Mouse (Mus musculus) mammary gland, adult 2 months (tissue): Measurements from ENCODE around the gene Lrriq3. TPM values are rescaled to one million over a fixed set of nuclear protein-coding genes. Genes with fewer than 3 reads are reported as not detected.

Experiments used
- polyA plus RNA-seq: library from polyadenylated mRNA; depleted of rRNA; stranded (reverse); fragments of >200 nt; gene quantifications from 2 replicates; pipeline ENCODE4 v1.2.3, GENCODE M21; 2012; ENCODE audit warnings: low replicate concordance; rRNA removed

Lrriq3 gene
- 0.29 and 0.55 TPM in 2 replicates for polyA plus RNA-seq

DNA sequence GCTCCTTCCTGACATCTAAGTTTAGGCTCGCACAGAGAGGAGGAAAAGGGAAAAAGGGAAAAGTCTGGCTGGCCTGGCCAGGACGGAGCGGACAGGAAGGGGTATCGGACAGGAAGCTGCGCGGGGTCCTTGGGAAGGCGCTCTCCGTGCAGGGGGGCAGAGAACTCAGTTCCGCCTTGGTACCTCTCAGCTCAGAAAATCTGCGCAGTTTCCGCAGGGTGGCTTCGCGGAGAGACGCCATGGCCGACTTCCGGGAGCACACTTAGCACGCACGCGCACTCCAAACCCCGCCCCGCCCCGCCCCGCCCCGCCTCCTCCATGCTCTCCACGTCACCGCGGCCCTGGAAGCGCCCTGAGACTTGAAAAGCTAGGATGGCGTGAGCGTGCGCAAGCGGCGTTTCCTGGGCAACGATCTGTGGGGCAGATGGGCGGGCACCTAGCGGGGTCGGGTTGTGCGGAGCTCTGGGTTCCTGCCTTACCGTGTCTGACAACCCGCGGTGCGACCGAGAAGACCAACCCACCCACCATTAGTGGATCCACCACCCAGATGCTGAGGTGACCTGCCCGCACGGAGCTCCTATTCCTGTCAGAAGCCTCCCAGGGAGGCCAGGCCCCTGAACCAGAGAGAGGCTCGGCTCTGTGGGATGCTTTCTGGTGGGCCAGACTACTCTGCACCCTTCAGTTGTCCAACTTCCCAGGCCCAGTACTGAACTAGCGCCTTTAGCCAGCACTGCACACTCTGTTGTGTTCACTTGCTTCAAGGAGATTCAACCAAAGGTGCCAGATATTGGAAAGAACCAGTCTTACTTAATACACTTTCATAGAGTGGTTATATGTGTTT lies at the start of gene Lrriq3, which contains the start of gene Fpgt:
Lrriq3 (plus strand) TSS at position 319 of the 841 bp plus-strand sequence.
Fpgt (minus strand) TSS at position 288 of the 841 bp plus-strand sequence.

DNA sequence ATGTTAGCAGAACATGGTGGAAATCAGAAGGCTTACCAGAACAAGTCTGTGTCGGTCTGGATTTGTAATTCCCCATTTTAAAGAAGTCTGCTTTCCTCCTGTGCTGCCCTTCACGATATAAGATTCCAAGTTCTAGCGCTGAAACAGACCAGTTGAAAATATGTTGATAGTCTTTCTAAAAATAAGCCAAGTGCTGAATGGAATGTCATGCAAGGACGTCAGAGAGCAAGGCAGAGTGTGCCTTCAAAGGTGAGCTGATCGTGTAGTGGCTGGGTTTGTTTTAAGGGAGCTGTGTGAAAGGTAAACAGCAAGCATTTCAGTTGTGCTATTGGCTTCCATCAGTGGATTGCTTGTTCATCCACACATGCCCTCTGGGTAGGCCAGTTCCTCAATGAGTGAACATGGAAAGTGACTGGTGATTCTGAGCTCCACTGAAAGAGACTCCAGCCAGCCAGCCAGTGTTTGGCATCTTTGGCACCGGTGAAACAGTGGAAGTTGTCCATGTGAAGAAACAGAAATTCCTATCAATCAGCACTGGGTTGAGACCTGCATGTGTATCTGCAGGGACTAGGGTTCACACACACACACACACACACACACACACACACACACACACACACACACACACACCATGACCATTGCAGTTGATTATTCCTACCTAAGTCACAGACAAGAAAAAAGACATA lies 37.9 kb upstream of the Lrriq3 start, which contains the start of gene Tnni3k:
Tnni3k (minus strand) TSS at position 177 of the 686 bp plus-strand sequence.

Other genes with a start within 250 kb of the Lrriq3 start
- 0.22 TPM in 1 of 2 replicates, not detected in the other for gene Tnni3k, start 38.0 kb upstream of the Lrriq3 start, polyA plus RNA-seq
- 7.9 and 26.4 TPM in 2 replicates for gene Fpgt, start within 50 bp of the Lrriq3 start, polyA plus RNA-seq